Mouse (Mus musculus): ENCODE results near the gene Cul3. TPM values are rescaled to one million over a fixed set of nuclear protein-coding genes. Genes with fewer than 3 reads are reported as not detected.
A peak's percentile ranks its signal among the peaks of the same experiment; 100 is the strongest.

Cul3 gene
- polyA plus RNA-seq, 1 experiment from 2014 or later, result 53.7 TPM

DNA sequence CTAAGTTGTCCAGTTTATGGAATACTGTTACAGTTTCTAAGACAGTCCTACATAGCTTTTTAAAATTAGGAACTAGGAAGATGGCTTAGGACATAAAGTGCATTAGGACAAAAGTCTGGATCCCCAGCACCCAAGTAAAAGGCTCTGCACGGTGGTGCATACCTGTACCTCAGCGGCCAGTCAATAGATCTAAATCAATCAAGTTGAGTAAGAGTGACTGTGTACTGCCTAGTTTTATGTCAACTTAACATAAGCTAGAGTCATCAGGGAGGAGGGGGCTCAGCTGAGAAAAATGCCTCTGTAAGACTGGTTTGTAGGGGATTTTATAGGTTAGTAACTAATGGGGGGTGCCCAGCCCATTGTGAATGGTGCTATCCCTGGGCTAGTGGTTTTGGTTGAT lies 9.3 kb downstream of the Cul3 start:
- WGBS, result 93% methylated on average over 2 of the region's 2 CpGs
- Histone ChIP-seq H3K4me2 (no peak overlapping the region), H3K27ac (ENCODE audit: low read depth, low read length) (no peak overlapping the region), H3K4me3 (ENCODE audit: low read depth, low read length) (no peak overlapping the region), H3K9ac (ENCODE audit: low read length) (no peak overlapping the region), H3K36me3 (ENCODE audit: control insufficient read depth, insufficient read depth, low read length) (no peaks in the 10 kb centered on the region), H3K27me3 (ENCODE audit: control insufficient read depth, insufficient read depth, low read length) (no peaks in the 10 kb centered on the region), H3K4me1 (ENCODE audit: control insufficient read depth, insufficient read depth, low read length) (0 out of 2 replicates have a peak, but pooled peaks cover 3% of the 10 kb centered on the region), H3K9me3 (ENCODE audit: control insufficient read depth, low read length) (no peaks in the 10 kb centered on the region)
- ATAC-seq (ENCODE audit: low FRiP score) (no peak), DNase-seq (ENCODE audit: low spot score, missing footprints) (no peak)

DNA sequence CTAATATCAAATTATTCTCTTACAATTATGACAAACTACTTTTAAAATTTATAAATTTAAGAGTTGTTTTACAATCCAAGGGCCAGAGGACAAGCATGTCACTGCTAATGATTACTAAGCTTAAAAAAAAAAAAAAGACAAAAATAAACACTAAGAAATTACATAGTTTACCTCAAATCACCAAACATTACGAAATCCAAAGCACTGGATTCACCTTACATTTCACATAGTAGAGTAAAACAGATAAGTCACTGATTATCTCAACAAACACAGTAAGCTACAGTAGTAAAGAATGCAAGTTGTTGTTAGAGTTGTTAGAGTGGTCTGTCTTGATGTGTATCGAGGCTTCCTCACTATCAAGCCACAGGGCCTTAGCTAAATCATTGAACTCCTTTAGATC lies 14.5 kb downstream of the Cul3 start:
- WGBS, result 95% methylated on average over 2 of the region's 2 CpGs
- DNase-seq (ENCODE audit: low spot score, missing footprints) (no peak), ATAC-seq (ENCODE audit: low FRiP score) (no peak)
- H3K4me3 ChIP-seq (ENCODE audit: low read depth, low read length), result no peak overlapping the region
- no peaks in the 10 kb centered on the region for H3K27me3 ChIP-seq (ENCODE audit: control insufficient read depth, insufficient read depth, low read length)
- no peak overlapping the region for H3K27ac ChIP-seq (ENCODE audit: low read depth, low read length)
- H3K9me3 ChIP-seq (ENCODE audit: control insufficient read depth, low read length), result no peaks in the 10 kb centered on the region
- H3K36me3 ChIP-seq (ENCODE audit: control insufficient read depth, insufficient read depth, low read length), result no peaks in the 10 kb centered on the region
- no peak overlapping the region for H3K9ac ChIP-seq (ENCODE audit: low read length)
- no peak overlapping the region for H3K4me2 ChIP-seq
- no peaks in the 10 kb centered on the region for H3K4me1 ChIP-seq (ENCODE audit: control insufficient read depth, insufficient read depth, low read length)

- no peak overlapping the region for H3K4me2 ChIP-seq
- ATAC-seq (ENCODE audit: low FRiP score), result no peak
Observed at GRCm38 (mm10) chr1:80324370-80324769, 15.9 kb downstream of the Cul3 start.

DNA sequence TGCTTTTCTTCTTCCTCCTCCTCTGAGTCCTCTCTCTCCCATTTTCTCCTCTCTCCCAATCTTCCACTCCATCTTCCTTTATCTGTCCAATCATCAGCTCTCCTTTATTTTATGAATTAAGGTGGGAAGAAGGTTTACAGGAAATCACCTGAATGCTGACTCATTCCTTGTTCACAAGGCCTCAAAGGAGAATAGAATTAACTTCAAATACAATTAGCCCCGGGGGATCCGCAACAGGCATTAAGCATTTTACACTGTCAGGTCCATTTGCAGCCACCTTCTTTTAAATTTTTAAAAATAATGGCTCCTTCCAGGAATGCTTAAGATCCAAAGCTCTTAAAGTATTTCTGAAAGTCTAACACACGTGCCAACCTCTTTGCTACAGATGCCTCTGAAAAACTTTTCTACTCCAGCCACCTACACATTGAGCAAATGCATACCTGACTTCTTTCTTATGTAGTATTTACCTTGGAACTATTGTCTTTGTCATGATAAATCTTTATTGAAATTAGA lies 24.7 kb downstream of the Cul3 start:
- H3K27me3 ChIP-seq (ENCODE audit: control insufficient read depth, insufficient read depth, low read length), result no peaks in the 10 kb centered on the region
- WGBS, result 87% methylated on average over 3 of the region's 3 CpGs
- ATAC-seq (ENCODE audit: low FRiP score), result no peak
- no peak for DNase-seq (ENCODE audit: low spot score, missing footprints)
- H3K4me1 ChIP-seq (ENCODE audit: control insufficient read depth, insufficient read depth, low read length), result no peaks in the 10 kb centered on the region
- no peak overlapping the region for H3K4me3 ChIP-seq (ENCODE audit: low read depth, low read length)
- H3K4me2 ChIP-seq, result no peak overlapping the region
- no peak overlapping the region for H3K27ac ChIP-seq (ENCODE audit: low read depth, low read length)
- no peaks in the 10 kb centered on the region for H3K36me3 ChIP-seq (ENCODE audit: control insufficient read depth, insufficient read depth, low read length)
- H3K9ac ChIP-seq (ENCODE audit: low read length), result no peak overlapping the region
- no peaks in the 10 kb centered on the region for H3K9me3 ChIP-seq (ENCODE audit: control insufficient read depth, low read length)

More at GRCm38 (mm10) chr1:80324370-80324769, 15.9 kb downstream of the Cul3 start:
- Histone ChIP-seq H3K27me3 (ENCODE audit: control insufficient read depth, insufficient read depth, low read length) (no peaks in the 10 kb centered on the region), H3K36me3 (ENCODE audit: control insufficient read depth, insufficient read depth, low read length) (no peaks in the 10 kb centered on the region), H3K9ac (ENCODE audit: low read length) (no peak overlapping the region), H3K27ac (ENCODE audit: low read depth, low read length) (no peak overlapping the region), H3K9me3 (ENCODE audit: control insufficient read depth, low read length) (no peaks in the 10 kb centered on the region), H3K4me3 (ENCODE audit: low read depth, low read length) (no peak overlapping the region), H3K4me1 (ENCODE audit: control insufficient read depth, insufficient read depth, low read length) (no peaks in the 10 kb centered on the region)
- no peak for DNase-seq (ENCODE audit: low spot score, missing footprints)

GRCm38 (mm10) chr1:80293307-80293706 lies 47.0 kb downstream of the Cul3 start:
- ATAC-seq (ENCODE audit: low FRiP score) (no peak), DNase-seq (ENCODE audit: low spot score, missing footprints) (no peak)
- no peaks in the 10 kb centered on the region for H3K27me3 ChIP-seq (ENCODE audit: control insufficient read depth, insufficient read depth, low read length)
- H3K27ac ChIP-seq (ENCODE audit: low read depth, low read length), result no peak overlapping the region
- H3K9me3 ChIP-seq (ENCODE audit: control insufficient read depth, low read length), result no peaks in the 10 kb centered on the region
- no peak overlapping the region for H3K9ac ChIP-seq (ENCODE audit: low read length)
- H3K4me2 ChIP-seq, result no peak overlapping the region
- no peaks in the 10 kb centered on the region; the same call in 1 of the 2 replicates for H3K36me3 ChIP-seq (ENCODE audit: control insufficient read depth, insufficient read depth, low read length)
- 81% methylated on average over 4 of the region's 4 CpGs for WGBS
- no peaks in the 10 kb centered on the region for H3K4me1 ChIP-seq (ENCODE audit: control insufficient read depth, insufficient read depth, low read length)
- H3K4me3 ChIP-seq (ENCODE audit: low read depth, low read length), result no peak overlapping the region

DNA sequence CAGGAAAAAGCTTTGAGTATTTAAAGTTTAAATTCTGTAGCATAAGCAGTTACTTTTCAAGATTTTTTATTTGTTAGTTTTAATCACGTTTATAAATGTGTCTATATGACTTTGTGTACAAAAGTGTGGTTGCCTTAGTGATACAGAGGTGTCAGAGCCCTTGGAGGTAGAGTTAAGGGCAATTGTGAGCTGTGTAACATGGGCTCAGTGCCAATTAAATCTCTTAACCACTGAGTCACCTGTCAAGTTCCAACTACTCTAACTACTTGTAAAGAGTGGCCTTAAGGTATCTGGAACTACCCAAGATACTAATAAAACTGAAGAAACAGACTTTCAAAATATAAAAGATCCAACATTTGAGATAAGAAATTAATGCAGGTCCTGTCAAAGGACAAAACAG lies 61.5 kb downstream of the Cul3 start:
- WGBS, result 92% methylated on average over 1 of the region's 1 CpGs
- Histone ChIP-seq H3K36me3 (ENCODE audit: control insufficient read depth, insufficient read depth, low read length) (peaks cover 5% of the 10 kb centered on the region; the same call in 1 of the 2 replicates), H3K27me3 (ENCODE audit: control insufficient read depth, insufficient read depth, low read length) (no peaks in the 10 kb centered on the region), H3K4me2 (no peak overlapping the region), H3K27ac (ENCODE audit: low read depth, low read length) (no peak overlapping the region), H3K4me3 (ENCODE audit: low read depth, low read length) (no peak overlapping the region), H3K4me1 (ENCODE audit: control insufficient read depth, insufficient read depth, low read length) (no peaks in the 10 kb centered on the region), H3K9me3 (ENCODE audit: control insufficient read depth, low read length) (no peaks in the 10 kb centered on the region), H3K9ac (ENCODE audit: low read length) (no peak overlapping the region)
- DNase-seq (ENCODE audit: low spot score, missing footprints), result no peak
- ATAC-seq (ENCODE audit: low FRiP score), result no peak

- DNase-seq (ENCODE audit: low spot score, missing footprints) (no peak), ATAC-seq (ENCODE audit: low FRiP score) (no peak)
- no peaks in the 10 kb centered on the region for H3K36me3 ChIP-seq (ENCODE audit: control insufficient read depth, insufficient read depth, low read length)
- no peak overlapping the region for H3K4me3 ChIP-seq (ENCODE audit: low read depth, low read length)
- no peak overlapping the region for H3K9ac ChIP-seq (ENCODE audit: low read length)
- no peak overlapping the region for H3K4me2 ChIP-seq
- H3K27me3 ChIP-seq (ENCODE audit: control insufficient read depth, insufficient read depth, low read length), result no peaks in the 10 kb centered on the region
- H3K9me3 ChIP-seq (ENCODE audit: control insufficient read depth, low read length), result no peaks in the 10 kb centered on the region
- peaks cover 2% of the 10 kb centered on the region; the same call in 1 of the 2 replicates for H3K4me1 ChIP-seq (ENCODE audit: control insufficient read depth, insufficient read depth, low read length)
- H3K27ac ChIP-seq (ENCODE audit: low read depth, low read length), result no peak overlapping the region
- WGBS, result 70% methylated on average over 1 of the region's 1 CpGs
Observed at GRCm38 (mm10) chr1:80260443-80260842, 79.8 kb downstream of the Cul3 start.

DNA sequence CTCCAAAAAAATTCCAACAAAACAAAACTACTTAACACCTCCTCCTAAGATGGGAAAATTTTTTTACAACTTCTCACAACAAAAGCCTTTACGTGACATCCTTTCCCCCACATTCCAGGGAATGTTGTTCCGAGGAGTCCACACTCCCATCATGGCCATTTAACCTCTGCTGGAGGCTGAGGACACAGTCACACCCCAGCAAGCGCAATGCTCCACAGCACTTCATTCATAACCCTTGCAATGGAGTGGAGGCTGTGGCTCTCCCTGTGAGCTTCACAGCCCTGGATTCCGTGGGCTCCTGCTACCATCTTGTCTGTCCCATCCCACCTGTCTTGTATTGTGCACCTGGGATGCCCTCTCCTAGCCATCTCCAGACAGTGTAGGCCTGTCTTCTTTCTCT lies 81.6 kb downstream of the Cul3 start:
- no peaks in the 10 kb centered on the region for H3K9me3 ChIP-seq (ENCODE audit: control insufficient read depth, low read length)
- H3K9ac ChIP-seq (ENCODE audit: low read length), result no peak overlapping the region
- no peaks in the 10 kb centered on the region for H3K36me3 ChIP-seq (ENCODE audit: control insufficient read depth, insufficient read depth, low read length)
- H3K4me2 ChIP-seq, result no peak overlapping the region
- ATAC-seq (ENCODE audit: low FRiP score), result no peak
- peaks cover 2% of the 10 kb centered on the region; the same call in 1 of the 2 replicates for H3K4me1 ChIP-seq (ENCODE audit: control insufficient read depth, insufficient read depth, low read length)
- no peak overlapping the region for H3K27ac ChIP-seq (ENCODE audit: low read depth, low read length)
- DNase-seq (ENCODE audit: low spot score, missing footprints), result no peak
- no peaks in the 10 kb centered on the region for H3K27me3 ChIP-seq (ENCODE audit: control insufficient read depth, insufficient read depth, low read length)
- WGBS, result 70% methylated on average over 4 of the region's 4 CpGs
- H3K4me3 ChIP-seq (ENCODE audit: low read depth, low read length), result no peak overlapping the region

- ATAC-seq (ENCODE audit: low FRiP score), result no peak
- H3K4me3 ChIP-seq (ENCODE audit: low read depth, low read length), result no peak overlapping the region
Observed at GRCm38 (mm10) chr1:80253309-80253708, 87.0 kb downstream of the Cul3 start.

More at GRCm38 (mm10) chr1:80253309-80253708, 87.0 kb downstream of the Cul3 start:
- H3K27me3 ChIP-seq (ENCODE audit: control insufficient read depth, insufficient read depth, low read length), result no peaks in the 10 kb centered on the region
- no peak overlapping the region for H3K4me2 ChIP-seq
- DNase-seq (ENCODE audit: low spot score, missing footprints), result peak; percentile 54
- H3K9me3 ChIP-seq (ENCODE audit: control insufficient read depth, low read length), result no peaks in the 10 kb centered on the region
- H3K4me1 ChIP-seq (ENCODE audit: control insufficient read depth, insufficient read depth, low read length), result no peaks in the 10 kb centered on the region
- H3K27ac ChIP-seq (ENCODE audit: low read depth, low read length), result no peak overlapping the region
- no peaks in the 10 kb centered on the region for H3K36me3 ChIP-seq (ENCODE audit: control insufficient read depth, insufficient read depth, low read length)
- no peak overlapping the region for H3K9ac ChIP-seq (ENCODE audit: low read length)

Measured in midbrain, embryonic 11.5 days (tissue).